Mouse (Mus musculus) ovary, postnatal 14 days (tissue): ENCODE measurements around the gene Gm21836.
"Not testable (repeated sequence)": the region's sequence is repeated elsewhere in the genome, so short reads cannot be mapped to it uniquely, and the experiment has no call there.

Source experiments
- DNase-seq: peaks from one replicate; pipeline ENCODE4 v3.0.0; 2022; ENCODE audit warnings: low spot score

Gm21836 gene

GRCm38 (mm10) chr9:124493693-124494092 is at the start of gene Gm21836:
Gene Gm21836, minus strand, starts transcription at chr9:124493793.
- not testable (repeated sequence) for DNase-seq

- not testable (repeated sequence) for DNase-seq
Measured at GRCm38 (mm10) chr9:124480361-124480980, 13.1 kb downstream of the Gm21836 start.

- DNase-seq: no peak
Measured at GRCm38 (mm10) chr9:124478081-124478480, 15.5 kb downstream of the Gm21836 start.

GRCm38 (mm10) chr9:124476096-124476902 is 17.3 kb downstream of the Gm21836 start, which contains the start of gene Ppp2r3d:
Gene Ppp2r3d, minus strand, starts transcription at chr9:124476898.
- DNase-seq: no peak

GRCm38 (mm10) chr9:124475689-124476088 is 17.9 kb downstream of the Gm21836 start:
- DNase-seq: no peak

- peak; percentile 59 for DNase-seq
Measured at GRCm38 (mm10) chr9:124456572-124456971, 37.0 kb downstream of the Gm21836 start.
